Mouse (Mus musculus) thymus, adult 2 months (tissue): ENCODE measurements around the gene Lgals3.

Experiments
- CTCF ChIP-seq: fragments of 200-500 bp; IDR thresholded peaks from 2 replicates; pipeline ENCODE4 v1.5.1; 2012; ENCODE audit warnings: mild to moderate bottlenecking, control low read depth, low read length, moderate library complexity, borderline replicate concordance; ENCODE audit not compliant: control insufficient read depth, poor library complexity, insufficient read depth; ENCODE audit errors: extremely low read depth
- POLR2A ChIP-seq: fragments of 200-500 bp; IDR thresholded peaks from 2 replicates; pipeline ENCODE4 v1.6.1; 2012; ENCODE audit warnings: mild to moderate bottlenecking, low read length, control low read depth, moderate library complexity; ENCODE audit not compliant: control insufficient read depth, poor library complexity, insufficient read depth; ENCODE audit errors: extremely low read depth

- TF ChIP-seq CTCF, result no peak
- no peak for TF ChIP-seq POLR2A
Observed at GRCm38 (mm10) chr14:47393354-47394094, 26.0 kb downstream of the Lgals3 start.
